Mouse (Mus musculus): ENCODE results near the gene Srsf9. TPM values are rescaled to one million over a fixed set of nuclear protein-coding genes. Genes with fewer than 3 reads are reported as not detected.
"Not testable (repeated sequence)": the region's sequence is repeated elsewhere in the genome, so short reads cannot be mapped to it uniquely, and the experiment has no call there.

Srsf9 gene
- polyA plus RNA-seq, 1 experiment from 2014 or later: 195 TPM

- no peak for ATAC-seq
- WGBS (ENCODE audit: insufficient replicate concordance): 70% methylated on average over 8 of the region's 8 CpGs
- Histone ChIP-seq H3K4me1 (no peaks in the 10 kb centered on the region), H3K9me3 (replicated peaks) (no peaks in the 10 kb centered on the region), H3K27me3 (replicated peaks) (peaks cover 43% of the 10 kb centered on the region), H3K4me3 (no peak overlapping the region), H3K27ac (no peak overlapping the region), H3K36me3 (no peaks in the 10 kb centered on the region), H3K9ac (no peak overlapping the region), H3K4me2 (no peak overlapping the region)
Measured at GRCm38 (mm10) chr5:115359438-115359837, 32.5 kb downstream of the Srsf9 start.

DNA sequence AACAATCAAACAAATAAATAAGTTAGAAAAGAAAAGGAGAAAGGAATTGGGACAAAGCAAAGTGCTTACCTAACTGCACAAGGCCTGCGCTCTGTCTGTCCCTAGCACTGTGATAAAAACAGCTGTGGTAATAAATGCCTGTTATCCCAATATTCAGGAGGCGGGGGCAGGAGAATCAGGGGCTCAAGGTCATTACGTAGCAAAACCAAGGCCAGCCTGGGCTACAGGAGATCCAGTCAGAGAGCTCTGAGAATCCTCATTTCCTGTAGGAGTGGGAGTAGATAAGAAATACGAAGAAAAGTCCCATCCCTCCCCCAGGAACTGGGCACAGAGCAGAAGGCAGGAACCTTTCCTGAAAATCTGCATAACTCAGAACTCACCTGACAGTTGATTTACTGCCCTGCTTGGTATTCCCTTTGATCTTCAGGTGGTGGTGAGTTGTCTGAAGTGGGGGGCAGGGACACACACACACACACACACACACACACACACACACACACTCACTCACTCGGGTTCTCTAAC lies 32.9 kb downstream of the Srsf9 start:
- no peak overlapping the region for H3K4me2 ChIP-seq
- no peaks in the 10 kb centered on the region for H3K36me3 ChIP-seq
- WGBS (ENCODE audit: insufficient replicate concordance): 48% methylated on average over 5 of the region's 5 CpGs
- no peaks in the 10 kb centered on the region for H3K9me3 ChIP-seq (replicated peaks)
- no peak for ATAC-seq
- no peak overlapping the region for H3K27ac ChIP-seq
- H3K9ac ChIP-seq: no peak overlapping the region
- no peak overlapping the region for H3K4me3 ChIP-seq
- peaks cover 45% of the 10 kb centered on the region for H3K27me3 ChIP-seq (replicated peaks)
- no peaks in the 10 kb centered on the region for H3K4me1 ChIP-seq

- WGBS (ENCODE audit: insufficient replicate concordance): 17% methylated on average over 7 of the region's 7 CpGs
- H3K4me3 ChIP-seq: no peak overlapping the region
- no peak overlapping the region for H3K27ac ChIP-seq
- no peak for ATAC-seq
- no peaks in the 10 kb centered on the region for H3K9me3 ChIP-seq (replicated peaks)
- H3K36me3 ChIP-seq: no peaks in the 10 kb centered on the region
- no peak overlapping the region for H3K9ac ChIP-seq
- peaks cover 48% of the 10 kb centered on the region for H3K27me3 ChIP-seq (replicated peaks)
- H3K4me1 ChIP-seq: no peaks in the 10 kb centered on the region
- H3K4me2 ChIP-seq: no peak overlapping the region
Measured at GRCm38 (mm10) chr5:115362216-115362615, 35.2 kb downstream of the Srsf9 start.

DNA sequence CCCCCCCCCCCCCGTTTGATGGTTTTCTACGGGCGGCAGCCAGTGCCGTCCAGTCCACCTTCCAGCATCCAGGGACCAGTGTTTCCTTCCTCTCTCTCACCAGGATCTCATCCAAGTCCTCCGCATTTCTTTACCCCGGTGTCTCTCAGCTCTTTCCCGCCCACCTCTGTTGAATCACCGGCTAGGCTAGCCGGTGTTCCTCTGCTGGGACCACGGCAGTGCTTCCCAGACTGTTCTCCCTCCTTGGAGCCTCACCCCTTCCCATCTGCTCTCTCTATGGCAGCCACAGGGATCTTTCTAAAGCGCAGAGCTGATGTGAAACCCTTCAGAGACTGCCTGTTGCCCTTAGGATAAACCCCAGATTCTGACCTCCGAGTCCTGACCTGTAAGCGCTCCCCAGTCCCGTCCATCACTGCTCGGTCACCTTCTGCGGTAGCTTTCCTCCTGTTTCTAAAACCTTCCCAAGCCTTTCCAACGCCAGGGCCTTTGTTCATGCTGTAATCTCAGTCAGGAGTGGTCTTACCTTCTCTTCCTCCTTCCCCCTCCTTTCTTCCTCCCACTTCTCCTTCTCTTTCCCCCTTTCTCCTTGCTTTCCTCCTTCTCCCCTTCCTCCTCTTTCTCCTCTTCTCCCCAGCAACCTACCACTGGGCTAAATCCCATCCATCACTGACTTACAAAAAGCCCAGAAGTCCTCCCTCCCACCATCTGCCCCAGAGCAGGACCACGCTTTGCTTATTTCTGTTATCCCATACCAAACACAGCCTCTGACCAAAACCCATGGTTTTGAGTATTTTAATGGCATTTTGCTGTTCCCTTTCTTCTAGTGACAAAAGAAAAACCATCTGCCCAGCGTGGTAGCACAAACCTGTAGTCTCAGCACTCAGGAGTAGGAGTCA lies 36.1 kb downstream of the Srsf9 start:
- H3K4me2 ChIP-seq: no peak overlapping the region
- H3K27ac ChIP-seq: no peak overlapping the region

GRCm38 (mm10) chr5:115364782-115365181 lies 37.8 kb downstream of the Srsf9 start:
- 63% methylated on average over 4 of the region's 4 CpGs for WGBS (ENCODE audit: insufficient replicate concordance)
- H3K27ac ChIP-seq: no peak overlapping the region
- peaks cover 48% of the 10 kb centered on the region for H3K27me3 ChIP-seq (replicated peaks)
- H3K9me3 ChIP-seq (replicated peaks): no peaks in the 10 kb centered on the region
- H3K4me2 ChIP-seq: no peak overlapping the region
- no peaks in the 10 kb centered on the region for H3K4me1 ChIP-seq
- H3K36me3 ChIP-seq: no peaks in the 10 kb centered on the region
- no peak for ATAC-seq
- H3K9ac ChIP-seq: no peak overlapping the region
- H3K4me3 ChIP-seq: no peak overlapping the region

More for the DNA sequence above, 36.1 kb downstream of the Srsf9 start:
- H3K36me3 ChIP-seq: no peaks in the 10 kb centered on the region
- peaks cover 48% of the 10 kb centered on the region for H3K27me3 ChIP-seq (replicated peaks)
- WGBS (ENCODE audit: insufficient replicate concordance): 20% methylated on average over 18 of the region's 19 CpGs
- no peak for ATAC-seq
- H3K9me3 ChIP-seq (replicated peaks): no peaks in the 10 kb centered on the region
- no peaks in the 10 kb centered on the region for H3K4me1 ChIP-seq
- H3K9ac ChIP-seq: no peak overlapping the region
- H3K4me3 ChIP-seq: no peak overlapping the region

DNA sequence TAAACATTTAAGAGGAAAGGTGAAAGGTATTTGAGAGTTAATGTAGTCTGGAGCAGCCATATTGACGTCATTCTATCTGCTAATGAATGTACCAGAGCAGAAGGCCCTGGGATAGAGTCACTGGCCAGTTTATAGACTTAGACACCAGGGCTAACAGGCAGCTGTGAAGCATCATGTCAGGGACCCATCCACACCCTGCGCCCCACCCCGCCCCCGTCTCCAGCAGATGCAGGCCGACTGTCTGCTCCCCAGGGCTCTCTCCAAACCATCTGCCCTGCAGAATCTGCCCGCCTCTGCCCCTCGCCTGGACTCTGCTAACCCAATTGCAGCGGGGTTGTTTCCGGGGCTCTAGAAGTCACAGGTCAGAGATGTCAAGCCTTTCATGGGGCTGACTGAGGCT lies 44.8 kb downstream of the Srsf9 start:
- 47% methylated on average over 9 of the region's 9 CpGs for WGBS (ENCODE audit: insufficient replicate concordance)
- peaks cover 44% of the 10 kb centered on the region for H3K27me3 ChIP-seq (replicated peaks)
- no peak overlapping the region for H3K4me3 ChIP-seq
- H3K4me1 ChIP-seq: no peaks in the 10 kb centered on the region
- H3K9ac ChIP-seq: no peak overlapping the region
- H3K4me2 ChIP-seq: no peak overlapping the region
- ATAC-seq: no peak
- no peaks in the 10 kb centered on the region for H3K9me3 ChIP-seq (replicated peaks)
- H3K27ac ChIP-seq: no peak overlapping the region
- H3K36me3 ChIP-seq: no peaks in the 10 kb centered on the region

DNA sequence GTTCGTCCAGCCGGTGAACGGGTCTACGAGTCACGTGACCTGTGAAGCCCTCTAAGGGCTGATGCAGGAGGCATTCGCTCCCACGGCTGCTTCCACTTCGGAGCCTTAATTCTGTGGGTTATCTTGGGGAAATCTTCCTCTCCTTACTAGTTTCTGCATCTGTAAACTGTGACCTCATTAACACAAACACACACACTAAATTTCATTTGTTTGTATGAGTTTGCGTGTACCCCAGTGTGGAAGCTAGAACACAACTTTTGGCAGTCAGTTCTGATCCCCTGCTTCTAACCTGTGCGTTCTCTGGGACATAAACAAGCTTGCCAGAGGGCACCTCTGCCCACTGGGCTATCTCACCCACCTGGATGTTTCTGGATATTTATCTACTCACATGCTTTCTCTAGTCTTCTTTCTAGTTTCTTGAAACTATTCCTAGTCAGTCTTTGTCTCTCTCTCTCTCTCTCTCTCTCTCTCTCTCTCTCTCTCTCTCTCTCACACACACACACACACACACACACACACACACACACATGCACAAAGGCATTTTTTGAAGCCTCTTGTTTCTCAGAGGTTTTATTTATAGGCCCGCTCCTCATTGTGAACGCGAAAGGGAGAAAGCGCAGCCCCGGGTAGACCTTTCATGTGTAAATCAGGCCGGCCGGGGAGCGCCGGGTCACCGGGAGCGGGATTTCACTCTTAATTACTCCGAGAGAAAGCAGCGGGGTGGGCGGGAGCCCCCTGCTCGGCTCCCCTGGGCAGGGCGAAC lies 46.6 kb downstream of the Srsf9 start:
- Histone ChIP-seq H3K4me2 (peak overlapping the region; percentile 38; the same call in 1 of the 2 replicates), H3K9ac (no peak overlapping the region; the same call in 1 of the 2 replicates), H3K9me3 (replicated peaks) (no peaks in the 10 kb centered on the region), H3K4me1 (no peaks in the 10 kb centered on the region), H3K27ac (no peak overlapping the region), H3K27me3 (replicated peaks) (peaks cover 44% of the 10 kb centered on the region), H3K4me3 (no peak overlapping the region), H3K36me3 (no peaks in the 10 kb centered on the region)
- WGBS (ENCODE audit: insufficient replicate concordance): 17% methylated on average over 26 of the region's 26 CpGs
- no peak for ATAC-seq

DNA sequence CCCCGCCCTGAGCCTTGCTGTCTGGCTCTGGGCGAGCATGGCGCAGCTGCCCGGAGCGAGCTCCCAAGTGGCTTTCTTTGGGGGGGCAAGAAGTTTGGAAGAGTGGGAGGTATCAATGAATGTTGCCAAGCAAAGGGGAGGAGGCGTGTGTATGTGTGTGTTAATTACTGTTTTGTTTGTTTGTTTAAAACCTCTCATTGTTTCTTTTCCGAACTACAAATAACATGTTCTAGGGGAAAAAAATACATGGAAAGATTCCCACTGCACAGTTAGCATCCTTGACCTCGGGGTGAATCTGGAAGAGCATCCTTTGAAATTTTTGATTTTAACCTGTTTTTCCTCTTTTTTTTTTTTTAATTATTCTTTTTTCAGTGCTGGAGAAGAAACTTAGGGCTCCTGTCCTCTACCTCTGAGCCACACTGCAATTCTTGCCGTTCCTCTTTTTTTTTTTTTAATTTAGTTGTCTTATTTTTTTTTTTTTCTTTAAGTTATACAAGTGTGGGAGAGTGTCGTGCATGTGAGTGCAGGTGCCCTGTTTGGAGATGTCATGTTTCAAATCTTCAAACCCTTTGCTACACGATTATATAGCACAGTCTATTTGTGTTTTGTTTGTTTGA lies 47.3 kb downstream of the Srsf9 start:
- H3K4me2 ChIP-seq: peak overlapping the region; percentile 38; the same call in 1 of the 2 replicates
- H3K4me3 ChIP-seq: no peak overlapping the region
- WGBS (ENCODE audit: insufficient replicate concordance): 22% methylated on average over 11 of the region's 11 CpGs

DNA sequence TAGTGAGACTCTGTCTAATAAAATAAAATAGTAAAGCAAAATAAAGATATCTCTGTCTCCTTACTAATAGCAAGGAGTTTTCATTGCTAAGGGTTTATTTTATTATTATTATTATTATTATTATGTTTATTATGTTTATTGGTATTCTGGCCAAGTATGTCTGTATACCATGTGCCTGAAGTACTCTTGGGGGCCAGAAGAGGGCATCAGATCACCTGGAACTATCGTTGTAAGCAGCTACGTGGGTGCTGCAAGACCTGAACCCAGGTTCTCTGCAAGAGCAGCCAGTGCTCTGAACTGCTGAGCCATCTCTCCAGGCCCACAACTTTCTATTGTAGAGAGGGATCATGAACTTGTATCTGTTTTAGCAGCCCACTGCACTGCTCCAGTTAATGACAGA lies 48.5 kb downstream of the Srsf9 start:
- Histone ChIP-seq H3K9ac (no peak overlapping the region), H3K36me3 (no peaks in the 10 kb centered on the region), H3K27me3 (replicated peaks) (peaks cover 43% of the 10 kb centered on the region), H3K4me2 (no peak overlapping the region), H3K4me1 (no peaks in the 10 kb centered on the region), H3K27ac (no peak overlapping the region), H3K4me3 (no peak overlapping the region), H3K9me3 (replicated peaks) (no peaks in the 10 kb centered on the region)
- 57% methylated on average over 2 of the region's 2 CpGs for WGBS (ENCODE audit: insufficient replicate concordance)
- ATAC-seq: no peak

More for the DNA sequence above, 47.3 kb downstream of the Srsf9 start:
- Histone ChIP-seq H3K27ac (no peak overlapping the region), H3K9ac (no peak overlapping the region; the same call in 1 of the 2 replicates), H3K9me3 (replicated peaks) (no peaks in the 10 kb centered on the region), H3K27me3 (replicated peaks) (peaks cover 44% of the 10 kb centered on the region), H3K36me3 (no peaks in the 10 kb centered on the region), H3K4me1 (no peaks in the 10 kb centered on the region)
- no peak for ATAC-seq

DNA sequence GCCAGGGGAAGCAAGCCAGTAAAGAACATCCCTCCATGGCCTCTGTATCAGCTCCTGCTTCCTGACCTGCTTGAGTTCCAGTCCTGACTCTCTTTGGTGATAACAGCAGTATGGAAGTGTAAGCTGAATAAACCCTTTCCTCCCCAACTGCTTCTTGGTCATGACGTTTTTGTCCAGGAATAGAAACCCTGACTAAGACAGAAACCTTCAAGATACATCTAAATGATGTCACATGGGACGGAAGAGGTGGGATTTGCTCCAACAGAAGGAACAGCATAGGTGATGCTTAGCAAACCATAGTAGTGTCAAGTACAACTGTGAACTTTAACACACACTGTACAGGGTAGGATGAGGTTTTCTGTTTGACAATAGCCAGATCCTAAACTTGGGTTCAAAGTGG lies 51.9 kb downstream of the Srsf9 start:
- H3K27me3 ChIP-seq (replicated peaks): peaks cover 12% of the 10 kb centered on the region
- not testable (repeated sequence) for H3K4me2 ChIP-seq; H3K4me1 ChIP-seq; H3K27ac ChIP-seq; H3K9ac ChIP-seq; ATAC-seq; H3K9me3 ChIP-seq (replicated peaks); H3K36me3 ChIP-seq; H3K4me3 ChIP-seq
- 45% methylated on average over 2 of the region's 2 CpGs for whole genome bisulfite sequencing (ENCODE audit: insufficient replicate concordance)

All from liver, embryonic 12.5 days (tissue).